Mouse (Mus musculus): Measurements from ENCODE around the gene Arvcf.

DNA sequence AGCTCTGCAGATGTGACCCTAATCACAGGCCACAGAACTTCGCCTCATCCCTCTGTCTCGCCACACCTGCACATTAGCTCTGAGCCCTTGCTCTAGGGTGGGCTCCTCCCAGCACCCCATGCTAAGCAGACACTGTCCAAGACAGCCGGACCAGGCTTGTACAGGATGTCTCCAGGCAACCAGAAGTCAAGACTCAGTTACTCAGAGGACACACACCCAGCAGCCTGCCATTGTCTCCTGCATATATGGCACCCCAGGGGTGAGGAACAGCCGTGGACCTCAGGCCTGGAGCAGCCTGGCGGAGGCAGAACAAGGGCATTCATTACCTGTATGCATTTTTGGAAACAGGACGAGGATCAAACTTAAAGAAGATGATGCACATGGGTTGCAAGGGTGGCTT lies 24.0 kb upstream of the Arvcf start:
- TF ChIP-seq GATA1 (IDR thresholded peaks at IDR 0.05; ENCODE audit: borderline replicate concordance, low read length) (no peak), FLI1 (IDR thresholded peaks at IDR 0.05; ENCODE audit: low read length) (no peak)
